Mouse (Mus musculus) lung, postnatal 0 days (tissue): Measurements from ENCODE around the gene Hils1.

Experiments used
- CTCF ChIP-seq: IDR thresholded peaks from 2 replicates; pipeline ENCODE4 v1.5.1; 2016; ENCODE audit warnings: antibody characterized with exemption, mild to moderate bottlenecking
- EP300 ChIP-seq: IDR thresholded peaks from 2 replicates; pipeline ENCODE4 v1.6.1; 2016; ENCODE audit warnings: antibody characterized with exemption, mild to moderate bottlenecking, control low read depth

GRCm38 (mm10) chr11:95006038-95006437, 38.6 kb downstream of the Hils1 start:
- TF ChIP-seq CTCF (no peak), EP300 (no peak)
